Mouse (Mus musculus) liver, adult 2 months (tissue): Measurements from ENCODE around the gene Wdr73.

ENCODE experiments used
- CTCF ChIP-seq: fragments of 200-500 bp; IDR thresholded peaks from 2 replicates; pipeline ENCODE4 v1.5.1; 2011; ENCODE audit warnings: low read depth, low read length, control low read depth
- POLR2A ChIP-seq: fragments of 200-500 bp; IDR thresholded peaks from 2 replicates; pipeline ENCODE4 v1.6.1; 2011; ENCODE audit warnings: low read length, control low read depth; ENCODE audit not compliant: insufficient read depth; ENCODE audit errors: extremely low read depth

DNA sequence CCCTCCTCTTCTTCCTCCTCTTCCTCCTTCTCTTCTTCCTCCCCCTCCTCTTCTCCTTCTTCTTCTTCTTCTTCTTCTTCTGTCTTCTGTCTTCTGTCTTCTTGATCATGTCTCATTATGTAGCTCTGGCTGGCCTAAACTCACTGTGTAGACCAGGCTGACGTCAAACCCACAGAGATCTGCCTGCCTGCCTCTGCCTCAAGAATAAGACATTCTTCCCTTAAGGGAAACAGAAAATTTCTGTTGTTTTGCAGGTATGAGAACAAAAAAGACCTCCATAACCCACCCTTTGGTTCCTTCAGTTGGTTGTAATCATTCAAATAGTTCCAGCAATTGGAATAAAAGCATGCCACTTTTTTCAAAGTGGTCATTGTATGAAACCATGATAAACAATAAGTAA is 36.9 kb downstream of the Wdr73 start:
- TF ChIP-seq CTCF (no peak), POLR2A (no peak)
